Mouse (Mus musculus): ENCODE measurements around the gene Itgb4. TPM values are rescaled to one million over a fixed set of nuclear protein-coding genes. Genes with fewer than 3 reads are reported as not detected.

The Itgb4 gene
- polyA plus RNA-seq, 1 experiment from 2014 or later, result 0.72 TPM

GRCm38 (mm10) chr11:116001725-116002124 is 27.2 kb downstream of the Itgb4 start:
- DNase-seq (ENCODE audit: low spot score) (no peak), ATAC-seq (ENCODE audit: insufficient read depth, low FRiP score, low TSS enrichment) (no peak)
- H3K4me1 ChIP-seq (ENCODE audit: control insufficient read depth, insufficient read depth, low read length), result peaks cover 5% of the 10 kb centered on the region
- no peak overlapping the region for H3K9ac ChIP-seq (ENCODE audit: low read length)
- H3K4me2 ChIP-seq (ENCODE audit: low read depth), result no peak overlapping the region
- H3K27ac ChIP-seq (ENCODE audit: low read depth, low read length), result no peak overlapping the region
- no peaks in the 10 kb centered on the region for H3K36me3 ChIP-seq (ENCODE audit: control insufficient read depth, insufficient read depth, low read length)
- H3K4me3 ChIP-seq (ENCODE audit: low read depth, low read length), result no peak overlapping the region
- no peaks in the 10 kb centered on the region for H3K9me3 ChIP-seq (ENCODE audit: control insufficient read depth, low read length)
- H3K27me3 ChIP-seq (ENCODE audit: control insufficient read depth, insufficient read depth, low read length), result no peaks in the 10 kb centered on the region
- WGBS, result 64% methylated on average over 6 of the region's 6 CpGs

GRCm38 (mm10) chr11:116002894-116003293 is 28.4 kb downstream of the Itgb4 start:
- ATAC-seq (ENCODE audit: insufficient read depth, low FRiP score, low TSS enrichment) (no peak), DNase-seq (ENCODE audit: low spot score) (no peak)
- no peak overlapping the region for H3K9ac ChIP-seq (ENCODE audit: low read length)
- peaks cover 5% of the 10 kb centered on the region for H3K4me1 ChIP-seq (ENCODE audit: control insufficient read depth, insufficient read depth, low read length)
- H3K4me2 ChIP-seq (ENCODE audit: low read depth), result no peak overlapping the region
- WGBS, result 86% methylated on average over 3 of the region's 3 CpGs
- no peaks in the 10 kb centered on the region for H3K9me3 ChIP-seq (ENCODE audit: control insufficient read depth, low read length)
- no peak overlapping the region for H3K4me3 ChIP-seq (ENCODE audit: low read depth, low read length)
- H3K27me3 ChIP-seq (ENCODE audit: control insufficient read depth, insufficient read depth, low read length), result no peaks in the 10 kb centered on the region
- H3K27ac ChIP-seq (ENCODE audit: low read depth, low read length), result no peak overlapping the region
- no peaks in the 10 kb centered on the region for H3K36me3 ChIP-seq (ENCODE audit: control insufficient read depth, insufficient read depth, low read length)

GRCm38 (mm10) chr11:116004186-116004823 is 29.8 kb downstream of the Itgb4 start:
- Histone ChIP-seq H3K9me3 (ENCODE audit: control insufficient read depth, low read length) (no peaks in the 10 kb centered on the region), H3K27ac (ENCODE audit: low read depth, low read length) (no peak overlapping the region), H3K4me3 (ENCODE audit: low read depth, low read length) (peak overlapping the region; percentile 31), H3K27me3 (ENCODE audit: control insufficient read depth, insufficient read depth, low read length) (no peaks in the 10 kb centered on the region), H3K9ac (ENCODE audit: low read length) (peak overlapping the region; percentile 44), H3K4me1 (ENCODE audit: control insufficient read depth, insufficient read depth, low read length) (peaks cover 5% of the 10 kb centered on the region), H3K36me3 (ENCODE audit: control insufficient read depth, insufficient read depth, low read length) (no peaks in the 10 kb centered on the region; the same call in 1 of the 2 replicates), H3K4me2 (ENCODE audit: low read depth) (peak overlapping the region; percentile 48)
- DNase-seq (ENCODE audit: low spot score), result no peak
- no peak for ATAC-seq (ENCODE audit: insufficient read depth, low FRiP score, low TSS enrichment)
- 38% methylated on average over 8 of the region's 8 CpGs for WGBS

- H3K9ac ChIP-seq (ENCODE audit: low read length), result peak overlapping the region; percentile 44
- peaks cover 2% of the 10 kb centered on the region; the same call in 1 of the 2 replicates for H3K36me3 ChIP-seq (ENCODE audit: control insufficient read depth, insufficient read depth, low read length)
- no peaks in the 10 kb centered on the region for H3K9me3 ChIP-seq (ENCODE audit: control insufficient read depth, low read length)
- no peaks in the 10 kb centered on the region for H3K27me3 ChIP-seq (ENCODE audit: control insufficient read depth, insufficient read depth, low read length)
- H3K4me2 ChIP-seq (ENCODE audit: low read depth), result peak overlapping the region; percentile 48
- peaks cover 5% of the 10 kb centered on the region for H3K4me1 ChIP-seq (ENCODE audit: control insufficient read depth, insufficient read depth, low read length)
- peak overlapping the region; percentile 31 for H3K4me3 ChIP-seq (ENCODE audit: low read depth, low read length)
- DNase-seq (ENCODE audit: low spot score) (peak; percentile 85), ATAC-seq (ENCODE audit: insufficient read depth, low FRiP score, low TSS enrichment) (peak; percentile 66)
- 4% methylated on average over 54 of the region's 54 CpGs for WGBS
- no peak overlapping the region for H3K27ac ChIP-seq (ENCODE audit: low read depth, low read length)
Observed at GRCm38 (mm10) chr11:116004840-116005700, 30.6 kb downstream of the Itgb4 start.

GRCm38 (mm10) chr11:116005701-116006419 is 31.4 kb downstream of the Itgb4 start:
- peaks cover 5% of the 10 kb centered on the region for H3K4me1 ChIP-seq (ENCODE audit: control insufficient read depth, insufficient read depth, low read length)

GRCm38 (mm10) chr11:116007095-116007850 is 32.8 kb downstream of the Itgb4 start:
- Histone ChIP-seq H3K4me2 (ENCODE audit: low read depth) (no peak overlapping the region), H3K9me3 (ENCODE audit: control insufficient read depth, low read length) (no peaks in the 10 kb centered on the region), H3K36me3 (ENCODE audit: control insufficient read depth, insufficient read depth, low read length) (peaks cover 2% of the 10 kb centered on the region; the same call in 1 of the 2 replicates), H3K4me1 (ENCODE audit: control insufficient read depth, insufficient read depth, low read length) (peaks cover 9% of the 10 kb centered on the region), H3K27me3 (ENCODE audit: control insufficient read depth, insufficient read depth, low read length) (no peaks in the 10 kb centered on the region), H3K4me3 (ENCODE audit: low read depth, low read length) (no peak overlapping the region), H3K27ac (ENCODE audit: low read depth, low read length) (no peak overlapping the region), H3K9ac (ENCODE audit: low read length) (no peak overlapping the region)
- 89% methylated on average over 28 of the region's 28 CpGs for WGBS
- ATAC-seq (ENCODE audit: insufficient read depth, low FRiP score, low TSS enrichment), result no peak
- no peak for DNase-seq (ENCODE audit: low spot score)

More at GRCm38 (mm10) chr11:116005701-116006419, 31.4 kb downstream of the Itgb4 start:
- Histone ChIP-seq H3K4me2 (ENCODE audit: low read depth) (peak overlapping the region; percentile 48), H3K9me3 (ENCODE audit: control insufficient read depth, low read length) (no peaks in the 10 kb centered on the region), H3K36me3 (ENCODE audit: control insufficient read depth, insufficient read depth, low read length) (peaks cover 2% of the 10 kb centered on the region; the same call in 1 of the 2 replicates), H3K9ac (ENCODE audit: low read length) (no peak overlapping the region), H3K27me3 (ENCODE audit: control insufficient read depth, insufficient read depth, low read length) (no peaks in the 10 kb centered on the region), H3K4me3 (ENCODE audit: low read depth, low read length) (no peak overlapping the region), H3K27ac (ENCODE audit: low read depth, low read length) (no peak overlapping the region)
- WGBS, result 68% methylated on average over 9 of the region's 9 CpGs
- ATAC-seq (ENCODE audit: insufficient read depth, low FRiP score, low TSS enrichment) (no peak), DNase-seq (ENCODE audit: low spot score) (no peak)

GRCm38 (mm10) chr11:116008411-116008810 is 33.9 kb downstream of the Itgb4 start:
- DNase-seq (ENCODE audit: low spot score), result no peak
- Histone ChIP-seq H3K36me3 (ENCODE audit: control insufficient read depth, insufficient read depth, low read length) (peaks cover 2% of the 10 kb centered on the region; the same call in 1 of the 2 replicates), H3K9ac (ENCODE audit: low read length) (no peak overlapping the region), H3K27ac (ENCODE audit: low read depth, low read length) (no peak overlapping the region), H3K27me3 (ENCODE audit: control insufficient read depth, insufficient read depth, low read length) (no peaks in the 10 kb centered on the region), H3K4me1 (ENCODE audit: control insufficient read depth, insufficient read depth, low read length) (peaks cover 14% of the 10 kb centered on the region), H3K4me3 (ENCODE audit: low read depth, low read length) (no peak overlapping the region), H3K9me3 (ENCODE audit: control insufficient read depth, low read length) (no peaks in the 10 kb centered on the region), H3K4me2 (ENCODE audit: low read depth) (no peak overlapping the region)
- ATAC-seq (ENCODE audit: insufficient read depth, low FRiP score, low TSS enrichment), result no peak
- WGBS, result 95% methylated on average over 11 of the region's 11 CpGs

GRCm38 (mm10) chr11:116008832-116009375 is 34.4 kb downstream of the Itgb4 start:
- Histone ChIP-seq H3K27ac (ENCODE audit: low read depth, low read length) (no peak overlapping the region), H3K4me3 (ENCODE audit: low read depth, low read length) (no peak overlapping the region), H3K4me2 (ENCODE audit: low read depth) (no peak overlapping the region), H3K27me3 (ENCODE audit: control insufficient read depth, insufficient read depth, low read length) (no peaks in the 10 kb centered on the region), H3K4me1 (ENCODE audit: control insufficient read depth, insufficient read depth, low read length) (peaks cover 14% of the 10 kb centered on the region), H3K36me3 (ENCODE audit: control insufficient read depth, insufficient read depth, low read length) (peaks cover 2% of the 10 kb centered on the region; the same call in 1 of the 2 replicates), H3K9me3 (ENCODE audit: control insufficient read depth, low read length) (no peaks in the 10 kb centered on the region), H3K9ac (ENCODE audit: low read length) (no peak overlapping the region)
- DNase-seq (ENCODE audit: low spot score) (no peak), ATAC-seq (ENCODE audit: insufficient read depth, low FRiP score, low TSS enrichment) (no peak)
- 90% methylated on average over 13 of the region's 13 CpGs for WGBS
